Mouse (Mus musculus): ENCODE data around the gene Hadha. TPM values are rescaled to one million over a fixed set of nuclear protein-coding genes. Genes with fewer than 3 reads are reported as not detected.

Gene Hadha
- total and polyA plus RNA-seq, 3 experiments, result 76.0 to 117 (median 83.0) TPM

DNA sequence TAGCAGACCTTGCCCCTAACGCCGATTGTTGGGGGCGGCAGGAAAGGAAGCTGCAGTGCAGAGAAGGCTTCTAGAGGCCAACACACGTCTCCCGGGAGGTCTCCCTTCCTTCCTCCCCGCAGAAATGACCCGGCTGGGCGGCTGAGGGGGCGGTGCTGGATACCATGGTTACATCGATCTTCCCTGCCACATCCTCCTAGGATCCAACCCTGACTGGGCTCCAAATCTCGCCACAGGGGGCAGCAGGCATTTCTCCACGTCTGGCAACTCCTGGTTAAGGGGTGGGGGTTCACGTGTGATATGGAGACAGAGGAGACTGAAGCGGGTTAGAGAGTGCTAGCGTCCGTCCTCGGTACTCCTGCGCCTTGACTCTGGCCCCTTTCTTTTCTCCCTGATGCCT is 43.8 kb downstream of the Hadha start:
- peaks cover 12% of the 10 kb centered on the region for H3K9me3 ChIP-seq (replicated peaks; ENCODE audit: low read length)
- no peak for TF ChIP-seq RCOR1 (conservative IDR thresholded peaks at IDR 0.05; ENCODE audit: low read depth, low read length)
- TF ChIP-seq HCFC1 (IDR thresholded peaks at IDR 0.05; ENCODE audit: low read depth, low read length), result no peak
- no peak for TF ChIP-seq SIN3A (IDR thresholded peaks at IDR 0.05; ENCODE audit: low read length)
- no peak for TF ChIP-seq MYC (IDR thresholded peaks at IDR 0.05; ENCODE audit: low read depth, low read length)
- TF ChIP-seq JUND (conservative IDR thresholded peaks at IDR 0.05; ENCODE audit: low read depth, low read length), result no peak
- TF ChIP-seq MXI1 (IDR thresholded peaks at IDR 0.05; ENCODE audit: low read depth, low read length), result no peak
- TF ChIP-seq UBTF (IDR thresholded peaks at IDR 0.05; ENCODE audit: low read depth, low read length), result no peak
- TF ChIP-seq MAX (IDR thresholded peaks at IDR 0.05; ENCODE audit: low read length), result no peak
- no peak for TF ChIP-seq POLR2A (IDR thresholded peaks at IDR 0.05; ENCODE audit: low read depth, low read length)
- no peak for TF ChIP-seq RAD21 (IDR thresholded peaks at IDR 0.05; ENCODE audit: low read depth, low read length)
- TF ChIP-seq IRF4 (IDR thresholded peaks at IDR 0.05; ENCODE audit: low read depth, low read length), result no peak
- TF ChIP-seq ZMIZ1 (IDR thresholded peaks at IDR 0.05; ENCODE audit: low read depth, low read length), result no peak
- TF ChIP-seq USF1 (IDR thresholded peaks at IDR 0.05; ENCODE audit: low read depth, low read length), result no peak
- no peak for TF ChIP-seq ZKSCAN1 (IDR thresholded peaks at IDR 0.05; ENCODE audit: borderline replicate concordance, low read depth, low read length)
- TF ChIP-seq NRF1 (IDR thresholded peaks at IDR 0.05; ENCODE audit: low read depth, low read length), result no peak
- no peak for TF ChIP-seq CHD1 (IDR thresholded peaks at IDR 0.05; ENCODE audit: low read depth, low read length)
- no peaks in the 10 kb centered on the region for H3K79me2 ChIP-seq (replicated peaks; ENCODE audit: control insufficient read depth, extremely low read depth, insufficient read depth, poor library complexity, severe bottlenecking)
- dilution Hi-C loops (cut with MboI; ENCODE audit: extremely low pct_ligation_motif_present, extremely low pct_unique_long_range_greater_than_20kb, low sequenced_read_pairs) (no loop called here), in situ Hi-C loops (cut with MboI; ENCODE audit: low pct_ligation_motif_present, low pct_unique_long_range_greater_than_20kb, low sequenced_read_pairs) (no loop called here)
- no peak overlapping the region for H3K27ac ChIP-seq (ENCODE audit: insufficient read depth, low read depth)
- H3K36me3 ChIP-seq (replicated peaks in 1 of 2; ENCODE audit: control insufficient read depth in 1 of 2, insufficient read depth in 1 of 2, low read length in 1 of 2), result peaks cover 0 to 9% of the 10 kb centered on the region in 2 experiments
- DNase-seq (ENCODE audit: extremely low read depth), result no peak
- peaks cover 2 to 7% of the 10 kb centered on the region in 2 experiments; a peak in 1 of 4 replicates for H3K4me1 ChIP-seq (ENCODE audit: control insufficient read depth in 1 of 2, insufficient read depth in 2 of 2)
- H3K4me3 ChIP-seq (replicated peaks in 1 of 3; ENCODE audit: low read depth in 2 of 3, low read length in 2 of 3, poor library complexity in 1 of 3), result no peak overlapping the region
- no peak overlapping the region for H3K4me2 ChIP-seq (ENCODE audit: insufficient read depth, low read depth, poor library complexity, severe bottlenecking)
- no peak overlapping the region for H3K9ac ChIP-seq (ENCODE audit: insufficient read depth, low read depth)
- no peaks in the 10 kb centered on the region for H3K27me3 ChIP-seq (replicated peaks)

DNA sequence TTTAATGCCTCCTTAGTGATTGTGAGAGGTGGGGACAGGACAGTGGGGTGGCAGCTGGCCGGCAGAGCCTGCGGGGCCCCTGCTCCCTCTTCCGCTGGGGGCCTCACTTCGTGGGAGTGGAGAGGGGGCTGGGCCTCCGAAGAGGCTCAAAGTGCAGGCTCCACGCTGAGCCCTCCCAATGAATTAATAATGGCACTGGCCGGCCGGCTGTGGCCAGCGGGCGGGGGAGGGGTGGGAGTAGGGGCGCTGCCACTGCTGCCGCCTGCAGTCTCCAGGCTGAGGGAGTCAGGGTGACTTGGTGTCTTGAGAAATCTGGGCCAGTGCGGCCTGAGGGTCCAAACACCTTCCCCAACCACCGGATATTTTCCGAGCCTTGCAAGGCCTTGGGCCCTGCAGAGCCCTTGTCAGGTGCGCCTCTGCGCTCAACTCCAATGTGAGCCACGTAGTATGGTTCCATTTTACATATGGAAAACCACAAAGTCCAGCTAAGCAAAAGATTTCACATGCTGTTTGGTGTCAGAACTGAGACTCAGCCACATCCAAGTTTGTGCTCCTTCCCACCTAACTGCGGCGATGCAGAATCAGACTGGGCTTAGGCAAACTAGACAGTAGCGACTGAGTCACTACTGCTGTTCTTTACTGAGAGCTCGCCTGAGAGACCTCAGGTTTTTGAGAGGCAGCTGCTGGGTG is 44.4 kb downstream of the Hadha start:
- Histone ChIP-seq H3K4me3 (replicated peaks in 1 of 3; ENCODE audit: low read depth in 2 of 3, low read length in 2 of 3, poor library complexity in 1 of 3) (no peak overlapping the region), H3K36me3 (replicated peaks in 1 of 2; ENCODE audit: control insufficient read depth in 1 of 2, insufficient read depth in 1 of 2, low read length in 1 of 2) (peaks cover 0 to 4% of the 10 kb centered on the region in 2 experiments), H3K9ac (ENCODE audit: insufficient read depth, low read depth) (no peak overlapping the region), H3K27ac (ENCODE audit: insufficient read depth, low read depth) (no peak overlapping the region), H3K79me2 (replicated peaks; ENCODE audit: control insufficient read depth, extremely low read depth, insufficient read depth, poor library complexity, severe bottlenecking) (no peaks in the 10 kb centered on the region), H3K9me3 (replicated peaks; ENCODE audit: low read length) (peaks cover 12% of the 10 kb centered on the region), H3K4me2 (ENCODE audit: insufficient read depth, low read depth, poor library complexity, severe bottlenecking) (no peak overlapping the region), H3K4me1 (ENCODE audit: control insufficient read depth in 1 of 2, insufficient read depth in 2 of 2) (peaks cover 2 to 7% of the 10 kb centered on the region in 2 experiments; a peak in 1 of 4 replicates), H3K27me3 (replicated peaks) (peaks cover 2% of the 10 kb centered on the region)
- DNase-seq (ENCODE audit: extremely low read depth), result no peak
- dilution Hi-C loops (cut with MboI; ENCODE audit: extremely low pct_ligation_motif_present, extremely low pct_unique_long_range_greater_than_20kb, low sequenced_read_pairs) (no loop called here), in situ Hi-C loops (cut with MboI; ENCODE audit: low pct_ligation_motif_present, low pct_unique_long_range_greater_than_20kb, low sequenced_read_pairs) (no loop called here)
- TF ChIP-seq SMC3 (IDR thresholded peaks at IDR 0.05; ENCODE audit: low read depth, low read length) (no peak), MAFK (IDR thresholded peaks at IDR 0.05; ENCODE audit: insufficient replicate concordance, low read length) (no peak), ETS1 (conservative IDR thresholded peaks at IDR 0.05; ENCODE audit: low read depth, low read length) (no peak), ZKSCAN1 (IDR thresholded peaks at IDR 0.05; ENCODE audit: borderline replicate concordance, low read depth, low read length) (no peak), PAX5 (IDR thresholded peaks at IDR 0.05; ENCODE audit: low read length) (no peak), MAZ (IDR thresholded peaks at IDR 0.05; ENCODE audit: low read depth, low read length) (no peak), USF1 (IDR thresholded peaks at IDR 0.05; ENCODE audit: low read depth, low read length) (no peak), RCOR1 (conservative IDR thresholded peaks at IDR 0.05; ENCODE audit: low read depth, low read length) (no peak), USF2 (conservative IDR thresholded peaks at IDR 0.05; ENCODE audit: low read depth, low read length) (no peak), TBP (conservative IDR thresholded peaks at IDR 0.05; ENCODE audit: low read depth, low read length) (no peak), ZC3H11A (IDR thresholded peaks at IDR 0.05; ENCODE audit: low read depth, low read length) (no peak), CHD1 (IDR thresholded peaks at IDR 0.05; ENCODE audit: low read depth, low read length) (no peak), JUN (IDR thresholded peaks at IDR 0.05; ENCODE audit: insufficient read depth, low read depth, low read length) (no peak), MXI1 (IDR thresholded peaks at IDR 0.05; ENCODE audit: low read depth, low read length) (no peak)

All from CH12.LX (cell line).